Mouse (Mus musculus): ENCODE measurements at regions not wholly inside any gene's neighbourhood (a gene's known extent, or its start where the extent isn't known, plus 50 kb on each side); places are given as distances from the start of the nearest gene placed in this dataset.

DNA sequence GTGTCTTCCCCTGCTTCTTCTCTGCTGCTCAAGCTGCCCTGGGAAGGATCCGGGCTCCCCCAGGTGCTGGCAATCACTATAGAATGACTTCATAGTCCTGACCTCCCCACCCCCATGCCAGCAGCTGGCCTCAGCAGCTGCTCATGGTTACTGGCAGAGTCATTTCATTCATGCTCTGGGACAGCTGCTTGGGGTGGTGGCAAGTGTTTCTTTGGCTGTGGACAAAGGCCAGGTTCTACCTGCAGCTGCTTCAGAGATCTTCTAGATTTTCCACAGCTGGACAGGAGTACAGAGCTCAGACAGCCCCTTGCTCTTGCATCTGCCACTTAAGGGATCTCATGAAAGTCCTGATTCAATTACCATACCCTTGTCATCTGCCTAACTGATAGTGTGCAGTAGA lies 243.4 kb upstream of the Cwc22 start:
- no peaks in the 10 kb centered on the region for H3K4me1 ChIP-seq (ENCODE audit: control insufficient read depth, insufficient read depth, insufficient read length, low read length)
- TF ChIP-seq CTCF (IDR thresholded peaks at IDR 0.05; ENCODE audit: extremely low read depth, insufficient read length, insufficient replicate concordance, low read depth, low read length) (no peak), POLR2A (IDR thresholded peaks at IDR 0.05; ENCODE audit: low read depth, low read length) (no peak)
- H3K36me3 ChIP-seq (ENCODE audit: control insufficient read depth, insufficient read depth, low read length): no peaks in the 10 kb centered on the region
- H3K27ac ChIP-seq (ENCODE audit: insufficient read depth, low read depth, low read length): no peak overlapping the region
- H3K4me3 ChIP-seq (ENCODE audit: low read depth, low read length): no peak overlapping the region
- H3K27me3 ChIP-seq (ENCODE audit: control insufficient read depth, insufficient read depth, low read length): no peaks in the 10 kb centered on the region
- 9% methylated on average over 1 of the region's 1 CpGs for WGBS

DNA sequence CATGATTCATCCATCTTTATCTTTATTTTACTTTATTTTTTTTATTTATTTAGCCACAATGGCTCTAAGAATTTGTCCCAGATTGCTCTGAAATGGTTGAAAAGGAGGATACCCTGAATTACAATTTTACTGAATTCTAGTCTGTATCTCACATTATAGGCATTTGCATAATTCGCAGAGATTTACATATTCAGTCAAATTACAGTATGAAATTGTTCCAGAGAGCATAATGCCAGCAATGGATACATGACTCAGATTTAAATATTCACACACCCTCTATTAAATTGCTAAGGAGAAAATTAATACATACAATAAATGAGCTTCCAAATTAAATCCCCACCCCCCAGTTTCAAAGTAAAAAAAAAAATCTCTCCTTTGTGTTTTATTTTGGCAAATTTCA lies 238.8 kb upstream of the Cwc22 start:
- no peaks in the 10 kb centered on the region for H3K27me3 ChIP-seq (ENCODE audit: control insufficient read depth, insufficient read depth, low read length)
- no peaks in the 10 kb centered on the region for H3K4me1 ChIP-seq (ENCODE audit: control insufficient read depth, insufficient read depth, insufficient read length, low read length)
- no peak overlapping the region for H3K4me3 ChIP-seq (ENCODE audit: low read depth, low read length)
- 74% methylated on average over 1 of the region's 1 CpGs for WGBS
- TF ChIP-seq POLR2A (IDR thresholded peaks at IDR 0.05; ENCODE audit: low read depth, low read length) (no peak), CTCF (IDR thresholded peaks at IDR 0.05; ENCODE audit: extremely low read depth, insufficient read length, insufficient replicate concordance, low read depth, low read length) (no peak)
- no peaks in the 10 kb centered on the region for H3K36me3 ChIP-seq (ENCODE audit: control insufficient read depth, insufficient read depth, low read length)
- no peak overlapping the region for H3K27ac ChIP-seq (ENCODE audit: insufficient read depth, low read depth, low read length)

DNA sequence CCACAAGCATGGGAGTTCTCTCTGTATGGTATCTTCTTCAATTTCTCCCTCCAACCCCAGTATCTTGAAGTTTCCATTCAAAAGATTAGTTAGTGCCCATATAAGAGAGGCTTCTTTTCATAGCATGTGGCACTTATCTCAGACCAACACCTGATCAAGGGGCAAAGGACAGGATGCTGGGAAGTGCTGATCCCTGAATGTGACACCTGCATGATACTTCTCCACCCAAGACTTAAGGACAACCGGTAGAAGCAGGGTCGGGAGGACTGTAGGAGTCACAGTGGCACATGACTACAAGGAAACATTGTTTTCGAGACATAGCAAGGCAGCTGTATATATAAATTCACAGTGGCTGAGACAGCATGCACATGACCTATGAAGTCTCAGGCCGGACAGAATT lies 227.6 kb upstream of the Cwc22 start:
- TF ChIP-seq POLR2A (IDR thresholded peaks at IDR 0.05; ENCODE audit: low read depth, low read length) (no peak), CTCF (IDR thresholded peaks at IDR 0.05; ENCODE audit: extremely low read depth, insufficient read length, insufficient replicate concordance, low read depth, low read length) (no peak)
- Histone ChIP-seq H3K4me1 (ENCODE audit: control insufficient read depth, insufficient read depth, insufficient read length, low read length) (no peaks in the 10 kb centered on the region), H3K36me3 (ENCODE audit: control insufficient read depth, insufficient read depth, low read length) (no peaks in the 10 kb centered on the region), H3K27me3 (ENCODE audit: control insufficient read depth, insufficient read depth, low read length) (no peaks in the 10 kb centered on the region), H3K4me3 (ENCODE audit: low read depth, low read length) (no peak overlapping the region), H3K27ac (ENCODE audit: insufficient read depth, low read depth, low read length) (no peak overlapping the region)
- WGBS: 66% methylated on average over 4 of the region's 4 CpGs

DNA sequence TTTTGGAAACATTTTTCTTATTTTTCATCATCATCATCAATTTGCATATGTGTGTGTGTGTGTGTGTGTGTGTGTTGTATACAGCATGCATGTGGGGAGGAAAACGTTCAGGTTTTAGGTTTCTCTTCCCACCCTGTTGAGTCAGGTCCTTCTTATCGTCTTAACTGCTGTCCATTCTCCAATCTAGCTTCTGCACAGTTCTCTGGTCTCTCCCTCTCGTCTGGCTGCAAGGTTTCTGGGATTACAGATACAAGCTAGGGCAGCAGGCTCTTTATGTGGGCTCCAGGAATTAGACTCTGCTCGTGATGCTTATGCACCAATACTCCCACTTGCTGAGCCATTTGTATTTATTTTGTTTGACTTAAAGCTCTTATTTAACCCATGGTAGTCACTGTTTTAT lies 226.6 kb upstream of the Cwc22 start:
- TF ChIP-seq CTCF (IDR thresholded peaks at IDR 0.05; ENCODE audit: extremely low read depth, insufficient read length, insufficient replicate concordance, low read depth, low read length): no peak
- TF ChIP-seq POLR2A (IDR thresholded peaks at IDR 0.05; ENCODE audit: low read depth, low read length): no peak
- H3K27ac ChIP-seq (ENCODE audit: insufficient read depth, low read depth, low read length): no peak overlapping the region
- H3K4me1 ChIP-seq (ENCODE audit: control insufficient read depth, insufficient read depth, insufficient read length, low read length): no peaks in the 10 kb centered on the region
- H3K36me3 ChIP-seq (ENCODE audit: control insufficient read depth, insufficient read depth, low read length): no peaks in the 10 kb centered on the region
- H3K4me3 ChIP-seq (ENCODE audit: low read depth, low read length): no peak overlapping the region
- 57% methylated on average over 4 of the region's 4 CpGs for WGBS
- H3K27me3 ChIP-seq (ENCODE audit: control insufficient read depth, insufficient read depth, low read length): no peaks in the 10 kb centered on the region

DNA sequence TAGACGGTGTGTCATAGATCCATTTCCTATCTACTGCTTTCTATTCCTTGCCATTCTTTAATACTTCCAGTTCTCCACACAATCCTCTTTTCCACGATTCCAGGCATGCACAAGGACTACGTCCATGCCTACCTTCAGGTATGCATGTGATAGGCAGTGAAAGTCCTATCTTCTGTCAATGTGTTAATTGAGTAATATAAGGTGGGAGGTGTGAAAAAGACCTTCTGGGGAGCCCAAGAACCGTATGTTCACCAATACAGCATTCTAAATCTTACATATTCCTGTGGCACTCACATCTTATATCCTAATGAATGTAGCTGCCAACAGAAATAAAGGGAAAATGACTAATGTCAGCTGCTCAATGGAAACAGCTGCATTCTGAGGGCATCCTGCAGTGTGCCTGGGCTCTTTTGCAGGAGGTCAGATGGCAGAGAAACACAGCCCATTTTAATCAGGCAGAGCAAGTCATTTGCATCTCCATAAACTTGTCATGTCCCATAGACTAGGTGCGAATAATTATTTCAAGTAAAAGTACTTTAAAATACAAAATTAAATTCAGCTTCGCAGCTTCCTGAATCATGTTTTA lies 224.1 kb upstream of the Cwc22 start:
- Histone ChIP-seq H3K27ac (ENCODE audit: insufficient read depth, low read depth, low read length) (no peak overlapping the region), H3K4me1 (ENCODE audit: control insufficient read depth, insufficient read depth, insufficient read length, low read length) (no peaks in the 10 kb centered on the region), H3K27me3 (ENCODE audit: control insufficient read depth, insufficient read depth, low read length) (no peaks in the 10 kb centered on the region), H3K4me3 (ENCODE audit: low read depth, low read length) (no peak overlapping the region), H3K36me3 (ENCODE audit: control insufficient read depth, insufficient read depth, low read length) (no peaks in the 10 kb centered on the region)
- 80% methylated on average over 6 of the region's 6 CpGs for WGBS
- TF ChIP-seq CTCF (IDR thresholded peaks at IDR 0.05; ENCODE audit: extremely low read depth, insufficient read length, insufficient replicate concordance, low read depth, low read length) (no peak), POLR2A (IDR thresholded peaks at IDR 0.05; ENCODE audit: low read depth, low read length) (no peak)

DNA sequence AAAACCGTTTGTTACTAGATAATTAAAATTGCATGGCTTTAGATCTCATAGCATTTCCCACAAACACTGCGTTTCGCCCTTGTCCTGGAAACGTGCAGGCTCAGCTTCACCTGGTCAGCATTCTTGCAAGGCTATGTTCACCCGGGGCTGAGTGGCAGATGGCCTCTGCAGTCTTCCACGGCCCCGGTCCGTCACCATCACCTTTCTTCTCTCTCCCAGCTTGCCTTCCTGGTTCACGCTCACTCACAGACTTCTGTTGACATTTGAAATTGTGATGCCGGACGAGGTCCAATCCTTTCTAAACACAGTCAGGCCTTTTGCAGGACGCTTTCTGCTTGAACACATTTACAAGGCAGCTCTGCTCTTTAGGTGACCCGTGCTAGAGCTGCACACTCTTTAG lies 219.3 kb upstream of the Cwc22 start:
- 69% methylated on average over 13 of the region's 13 CpGs for WGBS

DNA sequence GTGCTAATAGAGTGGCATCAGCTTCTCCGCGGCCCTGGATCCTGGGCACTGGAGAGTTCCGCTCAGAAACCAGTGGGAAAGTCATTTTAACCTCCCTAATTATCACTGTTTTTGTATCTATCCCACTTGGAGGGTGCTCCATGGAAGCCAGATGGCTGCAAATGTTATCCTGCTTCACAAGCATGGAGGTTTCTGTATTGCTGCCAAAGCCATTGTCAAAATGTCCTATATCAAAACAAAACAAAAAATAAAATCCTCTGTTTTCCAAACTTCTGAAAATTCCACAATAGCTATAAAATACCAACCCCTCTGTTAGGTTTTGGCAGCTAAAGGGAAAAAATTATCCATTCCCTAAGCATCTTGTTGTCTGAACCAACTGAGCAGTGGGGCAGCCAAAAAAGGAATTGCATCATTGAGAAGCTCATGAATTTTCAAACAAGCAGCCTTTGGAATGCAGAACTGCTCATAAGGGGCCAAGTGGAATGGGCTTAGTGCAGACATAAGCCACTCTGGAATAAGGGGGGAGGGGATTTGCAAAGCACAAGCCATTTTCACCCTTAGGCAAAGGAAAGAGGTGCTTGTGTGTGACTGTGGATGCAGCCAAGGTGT lies 213.8 kb upstream of the Cwc22 start:
- Histone ChIP-seq H3K27ac (ENCODE audit: insufficient read depth, low read depth, low read length) (no peak overlapping the region), H3K27me3 (ENCODE audit: control insufficient read depth, insufficient read depth, low read length) (no peaks in the 10 kb centered on the region), H3K4me3 (ENCODE audit: low read depth, low read length) (no peak overlapping the region), H3K36me3 (ENCODE audit: control insufficient read depth, insufficient read depth, low read length) (no peaks in the 10 kb centered on the region), H3K4me1 (ENCODE audit: control insufficient read depth, insufficient read depth, insufficient read length, low read length) (no peaks in the 10 kb centered on the region)
- WGBS: 78% methylated on average over 3 of the region's 3 CpGs
- TF ChIP-seq POLR2A (IDR thresholded peaks at IDR 0.05; ENCODE audit: low read depth, low read length) (no peak), CTCF (IDR thresholded peaks at IDR 0.05; ENCODE audit: extremely low read depth, insufficient read length, insufficient replicate concordance, low read depth, low read length) (no peak)

More for the DNA sequence above, 219.3 kb upstream of the Cwc22 start:
- no peaks in the 10 kb centered on the region for H3K36me3 ChIP-seq (ENCODE audit: control insufficient read depth, insufficient read depth, low read length)
- TF ChIP-seq CTCF (IDR thresholded peaks at IDR 0.05; ENCODE audit: extremely low read depth, insufficient read length, insufficient replicate concordance, low read depth, low read length) (no peak), POLR2A (IDR thresholded peaks at IDR 0.05; ENCODE audit: low read depth, low read length) (no peak)
- H3K27me3 ChIP-seq (ENCODE audit: control insufficient read depth, insufficient read depth, low read length): no peaks in the 10 kb centered on the region
- no peaks in the 10 kb centered on the region for H3K4me1 ChIP-seq (ENCODE audit: control insufficient read depth, insufficient read depth, insufficient read length, low read length)
- no peak overlapping the region for H3K4me3 ChIP-seq (ENCODE audit: low read depth, low read length)
- no peak overlapping the region for H3K27ac ChIP-seq (ENCODE audit: insufficient read depth, low read depth, low read length)

Measured in small intestine, adult 2 months (tissue).